Mouse (Mus musculus) liver, embryonic 13.5 days (tissue): Measurements from ENCODE around the gene Slco2a1. TPM values are rescaled to one million over a fixed set of nuclear protein-coding genes. Genes with fewer than 3 reads are reported as not detected.
A peak's percentile ranks its signal among the peaks of the same experiment; 100 is the strongest.

ENCODE experiments used
- ATAC-seq: fragments of 200-750 bp; cut with Nextera tagmentation; 2 replicates; pipeline ENCODE4 v1.8.0; 2017; ENCODE audit warnings: low read depth, mild to moderate bottlenecking, moderate number of reproducible peaks, moderate library complexity
- DNase-seq: peaks from one replicate; pipeline ENCODE4 v3.0.0; 2022
- H3K27ac ChIP-seq: fragments of 300-500 bp; sonication (generic); 2 replicates; pipeline ENCODE4 v1.5.1; 2015; ENCODE audit warnings: moderate library complexity, mild to moderate bottlenecking, inconsistent platforms
- H3K27me3 ChIP-seq: fragments of 300-500 bp; sonication (generic); 2 replicates; pipeline ENCODE4 v1.6.1; 2015; ENCODE audit warnings: mild to moderate bottlenecking, inconsistent platforms
- H3K36me3 ChIP-seq: fragments of 300-500 bp; sonication (generic); 2 replicates; pipeline ENCODE4 v1.6.1; 2015; ENCODE audit warnings: mild to moderate bottlenecking, inconsistent platforms
- H3K4me1 ChIP-seq: fragments of 300-500 bp; sonication (generic); replicated peaks from 2 replicates; pipeline ENCODE4 v1.6.1; 2015; ENCODE audit warnings: inconsistent platforms
- H3K4me2 ChIP-seq: fragments of 300-500 bp; sonication (generic); 2 replicates; pipeline ENCODE4 v1.6.1; 2015; ENCODE audit warnings: inconsistent platforms, mild to moderate bottlenecking, moderate library complexity
- H3K4me3 ChIP-seq: fragments of 300-500 bp; sonication (generic); replicated peaks from 2 replicates; pipeline ENCODE4 v1.5.1; 2015; ENCODE audit warnings: mild to moderate bottlenecking, inconsistent platforms
- H3K9ac ChIP-seq: fragments of 300-500 bp; sonication (generic); 2 replicates; pipeline ENCODE4 v1.6.1; 2015; ENCODE audit warnings: mild to moderate bottlenecking, inconsistent platforms
- H3K9me3 ChIP-seq: fragments of 300-500 bp; sonication (generic); replicated peaks from 2 replicates; pipeline ENCODE4 v1.6.1; 2016; ENCODE audit warnings: inconsistent platforms
- WGBS: fragments of 180-500 bp; shearing (Covaris S2); methylation state at CpG from one replicate; pipeline ENCODE4 v1.1.7; 2015; ENCODE audit not compliant: insufficient replicate concordance; 5-methylcytosine and 5-hydroxymethylcytosine counted together
- polyA plus RNA-seq: library from polyadenylated mRNA; unstranded; fragments of >200 nt; fragmentation: Nextera tagmentation; extraction: Ambion mirVana; gene quantifications from 2 replicates; pipeline ENCODE4 v1.2.1, GENCODE M21; 2015

Gene Slco2a1
- polyA plus RNA-seq, 1 experiment from 2014 or later = 1.5 TPM

GRCm38 (mm10) chr9:102964644-102965043 lies 23.9 kb upstream of the Slco2a1 start:
- Histone ChIP-seq H3K4me3 (no peak overlapping the region), H3K4me2 (no peak overlapping the region), H3K9me3 (no peaks in the 10 kb centered on the region), H3K27me3 (no peaks in the 10 kb centered on the region), H3K4me1 (no peaks in the 10 kb centered on the region), H3K36me3 (no peaks in the 10 kb centered on the region), H3K27ac (no peak overlapping the region), H3K9ac (no peak overlapping the region)
- ATAC-seq (no peak), DNase-seq (no peak)
- WGBS = 79% methylated on average over 9 of the region's 9 CpGs

GRCm38 (mm10) chr9:102972393-102973050 lies 16.0 kb upstream of the Slco2a1 start:
- 58% methylated on average over 2 of the region's 2 CpGs for WGBS

GRCm38 (mm10) chr9:102975887-102976286 lies 12.6 kb upstream of the Slco2a1 start:
- no peak overlapping the region for H3K4me3 ChIP-seq
- H3K4me2 ChIP-seq = no peak overlapping the region
- H3K9me3 ChIP-seq = no peaks in the 10 kb centered on the region
- no peak overlapping the region for H3K27ac ChIP-seq
- no peak overlapping the region for H3K9ac ChIP-seq
- H3K4me1 ChIP-seq = 0 out of 2 replicates have a peak, but pooled peaks cover 2% of the 10 kb centered on the region
- no peaks in the 10 kb centered on the region for H3K36me3 ChIP-seq
- DNase-seq = no peak
- WGBS = 77% methylated on average over 2 of the region's 2 CpGs
- ATAC-seq = no peak
- no peaks in the 10 kb centered on the region for H3K27me3 ChIP-seq

More at GRCm38 (mm10) chr9:102972393-102973050, 16.0 kb upstream of the Slco2a1 start:
- Histone ChIP-seq H3K27me3 (no peaks in the 10 kb centered on the region), H3K4me3 (no peak overlapping the region), H3K27ac (no peak overlapping the region), H3K4me1 (no peaks in the 10 kb centered on the region), H3K36me3 (no peaks in the 10 kb centered on the region), H3K9me3 (no peaks in the 10 kb centered on the region), H3K9ac (no peak overlapping the region), H3K4me2 (no peak overlapping the region)
- no peak for ATAC-seq
- DNase-seq = no peak

GRCm38 (mm10) chr9:102977090-102977489 lies 11.4 kb upstream of the Slco2a1 start:
- no peak overlapping the region for H3K27ac ChIP-seq
- H3K9me3 ChIP-seq = no peaks in the 10 kb centered on the region
- WGBS = 47% methylated on average over 1 of the region's 1 CpGs
- no peak for DNase-seq
- H3K4me1 ChIP-seq = 0 out of 2 replicates have a peak, but pooled peaks cover 2% of the 10 kb centered on the region
- ATAC-seq = no peak
- no peak overlapping the region for H3K4me3 ChIP-seq
- no peak overlapping the region for H3K4me2 ChIP-seq
- no peaks in the 10 kb centered on the region for H3K36me3 ChIP-seq
- no peaks in the 10 kb centered on the region for H3K27me3 ChIP-seq
- H3K9ac ChIP-seq = no peak overlapping the region

- Histone ChIP-seq H3K36me3 (no peaks in the 10 kb centered on the region), H3K9me3 (no peaks in the 10 kb centered on the region), H3K4me2 (no peak overlapping the region), H3K27ac (no peak overlapping the region), H3K9ac (no peak overlapping the region), H3K4me1 (0 out of 2 replicates have a peak, but pooled peaks cover 2% of the 10 kb centered on the region), H3K27me3 (no peaks in the 10 kb centered on the region), H3K4me3 (no peak overlapping the region)
- DNase-seq = no peak
- ATAC-seq = no peak
- WGBS = 58% methylated on average over 9 of the region's 9 CpGs
Observed at GRCm38 (mm10) chr9:102977791-102978492, 10.6 kb upstream of the Slco2a1 start.

- Histone ChIP-seq H3K9ac (no peak overlapping the region), H3K4me3 (no peak overlapping the region), H3K4me1 (0 out of 2 replicates have a peak, but pooled peaks cover 2% of the 10 kb centered on the region), H3K27me3 (no peaks in the 10 kb centered on the region), H3K36me3 (no peaks in the 10 kb centered on the region), H3K4me2 (no peak overlapping the region), H3K9me3 (no peaks in the 10 kb centered on the region), H3K27ac (no peak overlapping the region)
- 60% methylated on average over 3 of the region's 3 CpGs for WGBS
- ATAC-seq = no peak
- DNase-seq = no peak
Observed at GRCm38 (mm10) chr9:102979011-102979700, 9.4 kb upstream of the Slco2a1 start.

GRCm38 (mm10) chr9:102979956-102980355 lies 8.6 kb upstream of the Slco2a1 start:
- Histone ChIP-seq H3K9me3 (no peaks in the 10 kb centered on the region), H3K4me2 (no peak overlapping the region), H3K4me1 (peaks cover 2% of the 10 kb centered on the region; the same call in 1 of the 2 replicates), H3K27ac (peak overlapping the region; percentile 44; the same call in 1 of the 2 replicates), H3K4me3 (no peak overlapping the region), H3K9ac (no peak overlapping the region), H3K27me3 (no peaks in the 10 kb centered on the region), H3K36me3 (no peaks in the 10 kb centered on the region)
- ATAC-seq (peak; percentile 81), DNase-seq (no peak)
- 40% methylated on average over 10 of the region's 10 CpGs for WGBS

GRCm38 (mm10) chr9:102980420-102980819 lies 8.1 kb upstream of the Slco2a1 start:
- no peak for DNase-seq
- Histone ChIP-seq H3K9me3 (no peaks in the 10 kb centered on the region), H3K9ac (no peak overlapping the region), H3K36me3 (no peaks in the 10 kb centered on the region), H3K4me1 (peaks cover 2% of the 10 kb centered on the region; the same call in 1 of the 2 replicates), H3K27me3 (no peaks in the 10 kb centered on the region), H3K4me3 (no peak overlapping the region), H3K27ac (peak overlapping the region; percentile 44; the same call in 1 of the 2 replicates), H3K4me2 (no peak overlapping the region)
- peak; percentile 60 for ATAC-seq
- WGBS = 54% methylated on average over 5 of the region's 5 CpGs

- ATAC-seq (no peak), DNase-seq (no peak)
- Histone ChIP-seq H3K4me2 (no peak overlapping the region), H3K9me3 (no peaks in the 10 kb centered on the region), H3K27ac (no peak overlapping the region), H3K27me3 (no peaks in the 10 kb centered on the region), H3K4me1 (peaks cover 2% of the 10 kb centered on the region; the same call in 1 of the 2 replicates), H3K36me3 (no peaks in the 10 kb centered on the region), H3K4me3 (no peak overlapping the region), H3K9ac (no peak overlapping the region)
- 82% methylated on average over 2 of the region's 2 CpGs for WGBS
Observed at GRCm38 (mm10) chr9:102981791-102982190, 6.7 kb upstream of the Slco2a1 start.

GRCm38 (mm10) chr9:102982376-102982775 lies 6.1 kb upstream of the Slco2a1 start:
- no peak overlapping the region for H3K4me3 ChIP-seq
- no peak for DNase-seq
- no peak overlapping the region for H3K4me2 ChIP-seq
- H3K36me3 ChIP-seq = no peaks in the 10 kb centered on the region
- H3K9ac ChIP-seq = no peak overlapping the region
- ATAC-seq = no peak
- no peaks in the 10 kb centered on the region for H3K27me3 ChIP-seq
- H3K27ac ChIP-seq = no peak overlapping the region
- H3K9me3 ChIP-seq = no peaks in the 10 kb centered on the region
- H3K4me1 ChIP-seq = peaks cover 2% of the 10 kb centered on the region; the same call in 1 of the 2 replicates
- WGBS = 64% methylated on average over 3 of the region's 3 CpGs

GRCm38 (mm10) chr9:102985111-102985510 lies 3.4 kb upstream of the Slco2a1 start:
- H3K4me2 ChIP-seq = no peak overlapping the region
- H3K36me3 ChIP-seq = no peaks in the 10 kb centered on the region
- 69% methylated on average over 1 of the region's 1 CpGs for whole genome bisulfite sequencing
- no peak overlapping the region for H3K27ac ChIP-seq
- H3K4me1 ChIP-seq = no peaks in the 10 kb centered on the region; the same call in 1 of the 2 replicates
- H3K9ac ChIP-seq = no peak overlapping the region
- DNase-seq = no peak
- no peak for ATAC-seq
- H3K9me3 ChIP-seq = no peaks in the 10 kb centered on the region
- no peak overlapping the region for H3K4me3 ChIP-seq
- H3K27me3 ChIP-seq = no peaks in the 10 kb centered on the region
